Mouse (Mus musculus) mouse trophoblast stem cell (cell line): ENCODE results near the gene Mrpl4.

Experiments
- in situ Hi-C, 2 experiments: fragments of 300-500 bp; cut with MseI, MboI; formaldehyde crosslinking; loops; 2 replicates in 1 of 2; 3 replicates in 1 of 2; pipeline ENCODE4 v1.15.1; 2025

Gene Mrpl4

DNA sequence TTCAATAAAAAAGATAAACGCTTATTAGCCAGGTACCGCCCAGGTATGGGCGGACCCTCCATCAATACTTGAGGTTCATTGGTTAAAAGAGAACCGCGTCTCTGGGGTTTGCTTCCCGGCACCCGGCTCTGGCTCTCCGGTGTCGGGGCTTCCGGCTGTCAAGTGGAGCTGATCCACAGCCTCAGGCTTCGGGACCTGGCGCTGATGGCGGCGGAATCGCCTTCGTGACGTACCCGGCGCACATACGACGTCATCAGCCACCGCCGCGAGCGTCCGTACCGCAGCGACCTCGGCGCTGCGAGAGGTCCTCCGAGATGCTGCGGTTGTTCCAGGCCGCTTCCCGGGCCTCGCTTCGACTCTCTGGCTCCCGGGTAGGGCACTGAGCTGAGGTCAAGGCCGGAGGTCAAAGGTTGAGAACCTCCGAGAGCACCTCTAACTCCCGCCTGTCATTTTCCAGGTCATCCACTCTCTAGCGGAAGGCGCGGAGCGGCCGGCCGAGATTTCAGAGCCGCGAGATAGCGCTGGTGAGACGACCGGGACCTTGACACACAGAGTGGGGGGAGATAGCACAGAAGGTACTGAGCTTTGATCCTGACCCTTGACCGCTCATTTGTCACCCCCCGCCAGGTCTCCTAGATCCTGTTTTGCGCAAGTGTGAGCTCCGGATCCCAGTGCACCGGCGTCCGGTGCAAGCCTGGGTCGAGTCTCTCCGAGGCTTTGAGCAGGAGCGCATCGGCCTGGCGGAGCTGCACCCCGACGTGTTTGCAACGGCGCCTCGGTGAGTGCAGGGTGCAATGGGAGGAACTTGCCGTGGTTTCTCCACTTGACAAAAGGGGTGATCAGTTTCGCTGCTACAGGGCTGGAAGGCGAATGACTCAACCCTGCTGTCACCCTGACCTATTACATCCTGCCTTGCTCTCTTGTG lies at the start of gene Mrpl4:
Gene Mrpl4 (plus strand): TSS at position 112 of the 925 bp plus-strand sequence.
- in situ Hi-C loops = loop anchor here (5.0 kb wide), 1 partner anchor 101 kb away; no protein-coding TSS in a partner anchor

GRCm38 (mm10) chr9:20956989-20957388 lies 45.5 kb upstream of the Mrpl4 start:
- in situ Hi-C loops = no loop called here

DNA sequence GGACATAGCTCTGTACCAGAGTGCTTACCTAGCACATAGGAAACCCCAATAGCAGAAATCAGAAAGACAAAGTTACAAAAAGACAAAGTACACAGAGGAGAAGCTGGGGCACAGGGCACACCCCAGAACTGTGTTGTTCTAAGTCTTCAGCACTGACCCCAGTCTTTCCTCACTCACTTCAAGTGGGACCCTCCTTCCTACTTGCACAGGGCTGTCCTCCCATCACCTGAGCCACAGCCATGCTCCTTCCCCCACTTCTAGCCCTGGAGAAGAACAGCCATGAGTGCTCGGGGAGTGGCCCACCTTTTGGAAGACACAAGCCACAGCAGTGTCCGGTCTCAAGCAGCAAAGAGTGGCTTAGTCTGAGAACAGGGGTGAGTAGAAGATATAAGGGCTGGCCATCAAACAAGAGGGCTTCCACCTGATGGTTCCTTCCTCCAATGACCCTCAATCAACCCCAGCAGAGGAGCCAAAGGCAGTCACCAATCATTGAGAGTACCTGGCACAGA lies 43.1 kb upstream of the Mrpl4 start, which contains the start of gene Dnmt1:
Gene Dnmt1 (minus strand): TSS at position 459 of the 509 bp plus-strand sequence.
- in situ Hi-C loops = no loop called here

DNA sequence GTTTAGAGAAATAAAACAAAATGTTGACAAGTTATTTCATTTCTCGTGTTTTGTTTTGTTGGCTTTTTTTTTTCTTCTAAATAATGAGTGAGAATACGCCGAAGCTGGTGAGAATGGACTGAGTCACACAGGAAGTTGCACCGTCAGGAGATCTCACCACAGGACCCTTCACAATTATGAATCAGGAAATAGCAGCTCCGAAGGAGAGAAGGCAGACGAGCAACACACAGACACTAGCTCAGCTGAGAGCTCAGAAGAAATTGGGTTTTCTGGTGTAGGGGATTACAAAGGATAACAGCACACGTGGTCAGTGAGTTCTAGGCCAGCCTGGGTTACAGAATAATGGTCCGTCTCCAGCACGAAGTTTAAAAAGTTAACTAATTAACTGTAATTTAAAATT lies 41.0 kb upstream of the Mrpl4 start:
- in situ Hi-C loops = no loop called here

GRCm38 (mm10) chr9:20965606-20966005 lies 36.9 kb upstream of the Mrpl4 start:
- in situ Hi-C loops = no loop called here

DNA sequence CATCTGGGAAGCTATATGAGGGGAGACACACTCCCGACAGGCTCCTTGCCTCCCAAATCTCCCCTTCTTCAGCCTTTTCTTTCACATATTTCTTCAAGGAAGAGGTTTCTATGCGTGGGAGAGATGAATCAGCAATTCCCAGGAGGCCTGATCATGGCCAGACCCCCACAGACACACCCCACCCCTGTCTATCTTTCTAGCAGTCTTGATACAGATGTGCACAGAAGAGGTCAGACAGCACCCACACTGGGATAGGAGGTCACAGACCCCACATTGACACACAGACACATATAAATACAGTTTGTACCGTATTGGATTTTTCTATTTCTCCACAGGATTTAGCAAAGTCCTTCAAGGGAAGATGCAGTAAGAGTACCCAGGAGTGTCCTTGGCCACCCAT lies 36.5 kb upstream of the Mrpl4 start:
- in situ Hi-C loops = no loop called here

GRCm38 (mm10) chr9:20966747-20967146 lies 35.8 kb upstream of the Mrpl4 start:
- in situ Hi-C loops = no loop called here

GRCm38 (mm10) chr9:20971751-20972140 lies 30.8 kb upstream of the Mrpl4 start:
- in situ Hi-C loops = no loop called here

- in situ Hi-C loops = no loop called here
Measured at GRCm38 (mm10) chr9:20972141-20972992, 30.2 kb upstream of the Mrpl4 start.

- in situ Hi-C loops = no loop called here
Measured at GRCm38 (mm10) chr9:20973001-20973681, 29.4 kb upstream of the Mrpl4 start.

GRCm38 (mm10) chr9:20973682-20974075 lies 28.9 kb upstream of the Mrpl4 start:
- in situ Hi-C loops = no loop called here

- in situ Hi-C loops = no loop called here
Measured at GRCm38 (mm10) chr9:20975431-20976215, 26.9 kb upstream of the Mrpl4 start.

- in situ Hi-C loops = no loop called here
Measured at GRCm38 (mm10) chr9:20976216-20976960, 26.1 kb upstream of the Mrpl4 start, which contains the start of gene S1pr2. TSS of gene S1pr2 (minus strand) at chr9:20976781.

DNA sequence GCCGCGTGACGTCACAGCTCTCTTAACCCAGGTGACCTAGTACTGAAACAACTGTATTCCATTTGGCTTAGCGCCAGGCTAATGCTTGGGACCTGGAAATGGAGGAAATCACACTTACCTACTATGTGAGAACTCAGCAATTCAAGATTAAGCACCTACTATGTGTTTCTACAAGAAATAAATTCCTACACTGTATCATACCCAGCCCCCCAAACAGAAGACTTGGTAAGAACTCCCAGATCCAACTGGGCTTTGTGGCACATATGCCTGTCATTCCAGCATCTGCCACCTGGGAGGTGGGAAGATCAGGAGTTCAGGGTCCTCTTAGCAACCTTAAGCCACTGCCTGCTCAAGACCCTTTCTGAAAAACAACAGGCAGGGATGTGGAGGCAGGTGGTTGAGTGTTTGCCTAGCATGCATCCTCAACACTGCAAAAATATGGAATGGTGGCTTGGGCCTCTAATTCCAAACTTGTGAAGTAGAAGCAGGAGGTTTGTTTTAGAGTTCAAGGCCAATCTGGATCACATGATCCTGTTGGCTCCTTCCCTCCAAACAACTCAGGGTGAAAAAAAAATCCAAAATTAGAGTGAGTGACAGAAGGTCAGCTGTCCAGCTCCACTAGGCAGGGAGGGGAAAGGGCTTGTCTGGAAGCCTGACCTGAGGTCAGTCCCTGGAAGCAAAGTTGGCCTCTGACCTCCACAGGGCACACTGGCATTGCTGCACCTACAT lies 25.4 kb upstream of the Mrpl4 start:
- in situ Hi-C loops = no loop called here

DNA sequence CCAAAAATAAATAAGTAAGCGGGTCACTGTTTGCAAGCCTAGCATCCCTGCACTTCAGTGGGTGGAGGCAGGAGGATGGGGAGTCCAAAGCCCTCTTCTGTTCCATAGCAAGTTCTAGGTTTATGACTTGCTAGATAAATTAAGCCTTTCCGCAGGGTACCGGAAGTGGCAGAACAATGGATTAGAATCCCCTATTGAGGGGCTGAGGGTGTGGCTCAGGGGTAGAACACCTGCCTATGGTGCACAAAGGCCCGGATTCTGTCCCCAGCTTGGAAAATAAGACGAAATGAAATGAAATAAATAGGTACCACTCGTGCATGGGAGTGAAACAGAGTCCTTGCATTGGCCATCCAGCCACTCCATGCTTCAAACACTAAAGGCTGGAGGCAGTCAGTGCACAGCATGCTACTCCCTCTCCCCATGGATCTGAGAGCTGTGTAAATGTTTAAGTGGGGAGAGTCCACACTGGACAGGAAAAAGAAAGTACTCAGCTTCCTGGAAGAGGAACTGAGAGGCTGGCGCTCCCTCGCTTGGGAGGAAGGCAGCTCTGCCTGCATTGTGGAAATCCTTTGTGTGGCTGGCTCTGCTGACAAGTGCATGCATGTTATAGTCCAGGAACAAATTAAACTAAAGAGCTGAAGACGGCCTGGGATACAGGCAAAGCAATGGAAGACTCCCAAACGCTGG lies 24.0 kb upstream of the Mrpl4 start:
- in situ Hi-C loops = no loop called here

GRCm38 (mm10) chr9:20979181-20979580 lies 23.4 kb upstream of the Mrpl4 start:
- in situ Hi-C loops = no loop called here

DNA sequence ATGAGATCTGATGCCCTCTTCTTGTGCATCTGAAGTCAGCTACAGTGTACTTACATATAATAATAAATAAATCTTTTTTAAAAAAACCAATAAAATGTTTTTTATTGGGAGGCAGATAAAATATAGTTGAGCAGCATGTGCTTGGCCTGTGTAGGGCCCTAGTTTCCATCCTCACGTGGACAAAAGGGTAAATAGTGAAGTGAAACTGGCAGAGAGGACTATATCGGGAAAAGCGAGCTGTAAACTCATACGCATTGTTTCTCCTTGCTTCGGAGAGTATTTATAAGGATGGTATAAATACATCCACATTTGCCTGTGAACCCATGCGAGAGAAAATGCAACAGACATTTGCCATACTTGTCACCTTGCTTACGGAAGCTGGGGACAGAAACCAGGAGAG lies 22.8 kb upstream of the Mrpl4 start:
- in situ Hi-C loops = no loop called here

- in situ Hi-C loops = no loop called here
Measured at GRCm38 (mm10) chr9:20982171-20982570, 20.4 kb upstream of the Mrpl4 start.

GRCm38 (mm10) chr9:20983169-20983568 lies 19.4 kb upstream of the Mrpl4 start:
- in situ Hi-C loops = no loop called here
